Mouse (Mus musculus): Measurements from ENCODE around the gene Tapbp.

Tapbp gene

GRCm38 (mm10) chr17:33968927-33969326 lies 53.2 kb downstream of the Tapbp start:
- DNase-seq (ENCODE audit: low spot score) = no peak

GRCm38 (mm10) chr17:33969394-33969793 lies 53.7 kb downstream of the Tapbp start:
- DNase-seq (ENCODE audit: low spot score) = no peak

GRCm38 (mm10) chr17:33972691-33973090 lies 57.0 kb downstream of the Tapbp start:
- DNase-seq (ENCODE audit: low spot score) = no peak

DNA sequence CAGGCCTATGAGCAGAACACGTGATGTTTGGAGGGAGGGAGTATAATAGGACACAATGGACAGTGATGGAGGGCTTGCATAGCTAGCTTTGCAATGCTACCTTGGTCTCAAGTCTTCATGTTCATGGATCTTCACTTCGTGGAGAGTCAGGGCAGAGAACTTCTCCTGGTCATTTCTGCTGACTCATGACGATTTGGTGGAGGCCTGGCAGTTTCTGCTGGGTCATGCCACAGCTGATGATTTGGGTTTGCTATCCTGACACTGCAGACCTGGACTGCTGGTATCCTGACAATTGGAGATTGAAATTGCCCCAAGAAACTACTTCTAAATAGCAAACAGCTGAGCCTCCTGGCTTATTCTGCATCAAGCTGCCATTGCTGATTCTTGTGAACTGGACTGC lies 57.9 kb downstream of the Tapbp start:
- DNase-seq (ENCODE audit: low spot score) = no peak

GRCm38 (mm10) chr17:33977861-33978557 lies 62.3 kb downstream of the Tapbp start:
- DNase-seq (ENCODE audit: low spot score) = no peak

GRCm38 (mm10) chr17:33978631-33979031 lies 62.9 kb downstream of the Tapbp start:
- no peak for DNase-seq (ENCODE audit: low spot score)

All from ovary, postnatal 10 days (tissue).